In genomic region chr7:75267236-75267635, GRCm38 (mm10) we compare ENCODE assay signal across 29 mouse cellular contexts. TPM values are rescaled to one million over a fixed set of nuclear protein-coding genes. Genes with fewer than 3 reads are reported as not detected.
DNase-seq lines count a peak whose midpoint lies in the region; TF ChIP-seq lines count a peak whose summit lies in the region.
"Had no signal": no experiment of that assay in that cellular context is flagged by ENCODE, and none has a peak within 500 bp of the region (broad histone marks: within the 10 kb centered on the region; RNA-seq: fewer than 3 reads in every experiment).

No protein-coding gene starts in this region.

- no peak for TF ChIP-seq CTCF in cerebellum, adult 2 months (IDR thresholded peaks at IDR 0.05; ENCODE audit: borderline replicate concordance, insufficient read depth, low read depth, low read length)

- H3K4me3 ChIP-seq in cerebellum, adult 2 months (replicated peaks; ENCODE audit: insufficient read depth, low read depth, low read length) = no peak overlapping the region
- H3K4me3 ChIP-seq: erythroblast, embryonic 14.5 days; forebrain, embryonic 13.5 days; heart, adult 2 months; heart, embryonic 13.5 days; limb, embryonic 10.5 days; limb, embryonic 15.5 days; liver, embryonic 13.5 days; midbrain, embryonic 10.5 days; midbrain, embryonic 15.5 days had no signal

- H3K27ac ChIP-seq in cerebellum, adult 2 months (ENCODE audit: insufficient read depth, low read length) = 0 out of 2 replicates have a peak overlapping the region, but pooled peaks have one; percentile 11
- H3K27ac ChIP-seq: forebrain, embryonic 13.5 days; heart, adult 2 months; heart, embryonic 13.5 days; limb, embryonic 10.5 days; limb, embryonic 15.5 days; liver, embryonic 13.5 days; midbrain, embryonic 10.5 days; midbrain, embryonic 15.5 days had no signal

- no peak for TF ChIP-seq POLR2A in cerebellum, adult 2 months (IDR thresholded peaks at IDR 0.05; ENCODE audit: borderline replicate concordance, insufficient read depth, low read length)

- H3K27me3 ChIP-seq in cerebellum, adult 2 months (ENCODE audit: control insufficient read depth, insufficient read depth, low read length) = no peaks in the 10 kb centered on the region
- H3K27me3 ChIP-seq: forebrain, embryonic 13.5 days; heart, embryonic 13.5 days; limb, embryonic 15.5 days; liver, embryonic 13.5 days; midbrain, embryonic 15.5 days had no signal

- 44% methylated on average over 4 of the region's 4 CpGs for WGBS in cerebellum, adult 2 months

- peaks cover 42% of the 10 kb centered on the region; the same call in 1 of the 2 replicates for H3K4me1 ChIP-seq in cerebellum, adult 2 months (ENCODE audit: control insufficient read depth, insufficient read depth, low read length)
- H3K4me1 ChIP-seq: limb, embryonic 10.5 days; limb, embryonic 15.5 days; liver, embryonic 13.5 days; midbrain, embryonic 10.5 days; midbrain, embryonic 15.5 days had no signal

- DNase-seq in cerebellum, adult 2 months = no peak
- no peak for DNase-seq in cerebellum, postnatal 14 days
- peak; percentile 31 for DNase-seq in layer of hippocampus, adult 9-11 months
- DNase-seq in layer of hippocampus, postnatal 25 days (ENCODE audit: extremely low spot score in 1 of 2, low spot score in 1 of 2) = no peak
- peak; percentile 19 for DNase-seq in NIH3T3 (ENCODE audit: low read depth)
- DNase-seq in gonadal fat pad, adult 2 months (ENCODE audit: low read depth) = peak; percentile 68
- DNase-seq in lung, postnatal 14 days = no peak
- no peak for DNase-seq in heart, postnatal 4 days
- DNase-seq: adrenal gland, adult 8-10 months; cerebellum, adult 11 months; cerebellum, postnatal 10 days; gastrocnemius, postnatal 25 days; heart, adult 2 months; heart, postnatal 10 days; kidney, adult 18-20 months; liver, embryonic 13.5 days; lung, adult 18-20 months; lung, postnatal 10 days; spleen, adult 18-20 months; thymus, postnatal 36 days had no signal

RNA-seq across cellular contexts. Expression of gene Sv2b, which starts 41.8 kb away (rescaled TPM):
- 89.2 and 103 TPM in 2 replicates for polyA plus RNA-seq in cerebellum, adult 2 months (2012; rRNA removed)
- total RNA-seq in layer of hippocampus, postnatal 25 days (2021) = 100 to 1,000 TPM; 289 to 325 TPM
- 1.2 and 1.9 TPM in 2 replicates for polyA plus RNA-seq in gonadal fat pad, adult 2 months (2012; rRNA removed)
- under 1 TPM; 0.36 to 0.61 TPM for total RNA-seq in heart, postnatal 4 days (2021)
- total RNA-seq: megakaryocyte progenitor cell, adult 5-6 weeks had no signal
- polyA plus RNA-seq: CD4-positive, CD25-positive, alpha-beta regulatory T cell, adult 4 months; erythroblast, embryonic 14.5 days had no signal

Comparison
In these comparisons a context has a peak if more than half of its experiments do, and no peak if none do; other contexts are left out.
1. DNase-seq: peak in layer of hippocampus, adult 9-11 months (single experiment), NIH3T3 (single experiment) and gonadal fat pad, adult 2 months (single experiment); none in cerebellum, adult 2 months (0 of 2), cerebellum, postnatal 14 days (0 of 2), layer of hippocampus, postnatal 25 days (0 of 2), lung, postnatal 14 days (single experiment) and heart, postnatal 4 days (single experiment).
2. RNA of gene Sv2b, which starts 41.8 kb away (total RNA-seq): 289 to 325 TPM in layer of hippocampus, postnatal 25 days; 0.36 to 0.61 TPM in heart, postnatal 4 days; every median in the first group is over 100 times any median in the second.